Mouse (Mus musculus): Measurements from ENCODE around the gene Wdr47.
"Not testable (repeated sequence)": the region's sequence is repeated elsewhere in the genome, so short reads cannot be mapped to it uniquely, and the experiment has no call there.

Gene Wdr47

GRCm38 (mm10) chr3:108590786-108591529 lies at the start of gene Wdr47:
Gene Wdr47, plus strand, starts transcription at chr3:108591279.
- peak; percentile 98 for DNase-seq

DNA sequence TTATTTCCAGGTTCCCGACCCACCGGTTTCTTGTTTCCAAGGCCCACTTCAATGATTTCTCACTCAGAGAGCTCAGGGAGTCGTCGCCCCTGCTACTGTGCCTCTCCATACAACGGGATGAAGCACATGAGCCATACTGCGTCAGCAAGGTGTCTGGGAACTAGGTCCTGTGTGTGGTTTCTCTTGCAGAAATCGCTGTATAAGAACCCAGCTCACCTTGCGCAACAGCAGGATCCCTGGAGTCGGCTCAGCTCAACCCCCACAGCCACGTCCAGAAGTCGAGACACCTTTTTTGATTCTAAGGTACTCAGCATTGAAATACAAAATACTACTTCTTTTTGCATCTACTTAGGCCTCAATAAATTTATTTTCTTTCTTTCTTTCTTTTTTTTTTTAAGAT lies 48.8 kb upstream of the Wdr47 start:
- DNase-seq: no peak

GRCm38 (mm10) chr3:108554111-108554561 lies 36.9 kb upstream of the Wdr47 start:
- DNase-seq: no peak

- DNase-seq: peak; percentile 93
Measured at GRCm38 (mm10) chr3:108554587-108555312, 36.3 kb upstream of the Wdr47 start.

GRCm38 (mm10) chr3:108557888-108558287 lies 33.2 kb upstream of the Wdr47 start:
- DNase-seq: no peak

GRCm38 (mm10) chr3:108562133-108562730 lies 28.8 kb upstream of the Wdr47 start, which contains the start of gene Tmem167b:
Gene Tmem167b, minus strand, starts transcription at chr3:108562466.
- DNase-seq: peak; percentile 95

DNA sequence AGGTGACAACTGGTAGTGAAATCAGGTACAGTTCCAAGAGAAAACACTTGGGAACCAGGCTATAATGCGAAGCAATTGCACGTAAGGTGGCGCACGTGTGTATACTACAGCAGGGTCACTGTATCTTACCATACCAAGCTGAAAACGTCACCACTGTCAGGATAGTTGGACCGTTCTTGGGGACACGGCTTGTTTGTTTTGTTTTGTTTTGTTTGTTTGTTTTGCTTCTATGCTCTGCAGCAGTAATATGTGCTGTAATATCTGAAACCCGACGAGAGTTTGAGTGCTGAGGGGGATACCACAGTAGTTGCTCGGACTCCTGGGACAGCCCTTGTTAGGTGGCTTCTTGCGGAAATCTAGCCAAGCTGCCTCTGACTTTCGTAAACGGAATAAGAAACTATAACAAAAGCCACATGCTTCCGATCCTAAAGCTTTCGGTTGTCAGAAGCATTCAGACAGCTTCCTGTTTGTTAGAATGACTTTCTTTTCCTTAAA lies 28.3 kb upstream of the Wdr47 start:
- DNase-seq: peak; percentile 50

- peak; percentile 82 for DNase-seq
Measured at GRCm38 (mm10) chr3:108563309-108563708, 27.8 kb upstream of the Wdr47 start.

GRCm38 (mm10) chr3:108567990-108568877 lies 22.8 kb upstream of the Wdr47 start:
- DNase-seq: no peak

- DNase-seq: not testable (repeated sequence)
Measured at GRCm38 (mm10) chr3:108569636-108570035, 21.4 kb upstream of the Wdr47 start.

GRCm38 (mm10) chr3:108570813-108571212 lies 20.3 kb upstream of the Wdr47 start:
- DNase-seq: no peak

- peak; percentile 98 for DNase-seq
Measured at GRCm38 (mm10) chr3:108571443-108572294, 19.4 kb upstream of the Wdr47 start, which contains the start of gene Taf13. Gene Taf13, plus strand, starts transcription at chr3:108571698.

- DNase-seq: peak; percentile 6
Measured at GRCm38 (mm10) chr3:108572309-108573010, 18.6 kb upstream of the Wdr47 start.

GRCm38 (mm10) chr3:108574018-108574417 lies 17.1 kb upstream of the Wdr47 start:
- no peak for DNase-seq

- no peak for DNase-seq
Measured at GRCm38 (mm10) chr3:108584580-108584979, 6.5 kb upstream of the Wdr47 start.

- DNase-seq: no peak
Measured at GRCm38 (mm10) chr3:108588446-108588845, 2.6 kb upstream of the Wdr47 start.

- DNase-seq: no peak
Measured at GRCm38 (mm10) chr3:108591530-108592522, 747 bp downstream of the Wdr47 start.

DNA sequence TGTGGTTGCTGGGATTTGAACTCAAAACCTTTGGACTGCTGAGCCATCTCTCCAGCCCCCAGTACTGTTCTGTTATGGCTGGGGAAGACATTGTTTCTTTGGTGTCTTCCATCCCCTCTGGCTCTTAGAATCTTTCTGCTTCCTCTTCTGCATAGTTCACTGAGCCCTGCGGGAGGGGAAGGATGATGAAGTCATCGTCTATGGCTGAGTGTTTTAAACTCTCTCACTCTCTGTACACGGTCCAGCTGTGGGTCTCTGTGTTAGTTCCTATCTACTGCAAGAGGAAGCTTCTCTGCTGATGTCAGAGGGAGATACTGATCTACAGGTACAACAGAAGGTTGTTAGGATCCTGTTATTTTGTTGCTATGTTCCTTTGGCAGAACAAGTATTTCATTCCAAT lies 17.8 kb downstream of the Wdr47 start:
- DNase-seq: no peak

DNA sequence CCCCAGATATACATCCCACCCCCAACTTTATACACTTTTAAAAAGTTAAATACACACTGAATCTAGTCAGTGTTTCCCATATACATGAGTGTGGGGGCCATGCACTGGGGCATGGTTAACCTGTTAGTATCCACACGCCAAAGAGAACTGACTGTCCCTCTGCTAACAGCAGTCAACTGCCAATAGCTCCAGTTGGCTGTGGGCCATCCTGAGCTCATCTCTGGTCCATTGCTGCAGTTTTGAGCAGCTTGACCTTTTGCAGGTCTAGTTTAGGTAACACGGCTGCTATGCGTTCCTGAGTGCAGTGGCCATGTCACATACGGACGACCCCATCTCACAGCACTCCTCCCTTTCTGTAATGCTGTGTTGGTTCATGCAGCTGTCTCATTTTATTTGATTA lies 43.7 kb downstream of the Wdr47 start:
- DNase-seq: no peak
